Mouse (Mus musculus): Measurements from ENCODE around the gene Kcnh1.

Gene Kcnh1

GRCm38 (mm10) chr1:192315392-192316070 is 125.0 kb downstream of the Kcnh1 start:
- no peak for DNase-seq (ENCODE audit: low read depth, low spot score)

GRCm38 (mm10) chr1:192324223-192324622 is 133.6 kb downstream of the Kcnh1 start:
- DNase-seq (ENCODE audit: low read depth, low spot score) = peak; percentile 9

- DNase-seq (ENCODE audit: low read depth, low spot score) = no peak
Observed at GRCm38 (mm10) chr1:192327052-192327451, 136.5 kb downstream of the Kcnh1 start.

GRCm38 (mm10) chr1:192331207-192331606 is 140.6 kb downstream of the Kcnh1 start:
- DNase-seq (ENCODE audit: low read depth, low spot score) = no peak

- no peak for DNase-seq (ENCODE audit: low read depth, low spot score)
Observed at GRCm38 (mm10) chr1:192336029-192336428, 145.5 kb downstream of the Kcnh1 start.

- DNase-seq (ENCODE audit: low read depth, low spot score) = no peak
Observed at GRCm38 (mm10) chr1:192339361-192340077, 148.9 kb downstream of the Kcnh1 start.

GRCm38 (mm10) chr1:192341774-192342173 is 151.2 kb downstream of the Kcnh1 start:
- DNase-seq (ENCODE audit: low read depth, low spot score) = no peak

GRCm38 (mm10) chr1:192343996-192344395 is 153.4 kb downstream of the Kcnh1 start:
- DNase-seq (ENCODE audit: low read depth, low spot score) = no peak

GRCm38 (mm10) chr1:192347327-192347726 is 156.8 kb downstream of the Kcnh1 start:
- no peak for DNase-seq (ENCODE audit: low read depth, low spot score)

GRCm38 (mm10) chr1:192356231-192356630 is 165.7 kb downstream of the Kcnh1 start:
- no peak for DNase-seq (ENCODE audit: low read depth, low spot score)

GRCm38 (mm10) chr1:192359212-192359611 is 168.6 kb downstream of the Kcnh1 start:
- no peak for DNase-seq (ENCODE audit: low read depth, low spot score)

GRCm38 (mm10) chr1:192368336-192368735 is 177.8 kb downstream of the Kcnh1 start:
- no peak for DNase-seq (ENCODE audit: low read depth, low spot score)

GRCm38 (mm10) chr1:192371943-192372614 is 181.5 kb downstream of the Kcnh1 start:
- no peak for DNase-seq (ENCODE audit: low read depth, low spot score)

GRCm38 (mm10) chr1:192378546-192379075 is 188.0 kb downstream of the Kcnh1 start:
- DNase-seq (ENCODE audit: low read depth, low spot score) = no peak

- DNase-seq (ENCODE audit: low read depth, low spot score) = no peak
Observed at GRCm38 (mm10) chr1:192380596-192381041, 190.0 kb downstream of the Kcnh1 start.

- DNase-seq (ENCODE audit: low read depth, low spot score) = no peak
Observed at GRCm38 (mm10) chr1:192387624-192388023, 197.1 kb downstream of the Kcnh1 start.

GRCm38 (mm10) chr1:192391041-192391440 is 200.5 kb downstream of the Kcnh1 start:
- no peak for DNase-seq (ENCODE audit: low read depth, low spot score)

GRCm38 (mm10) chr1:192392232-192392631 is 201.7 kb downstream of the Kcnh1 start:
- no peak for DNase-seq (ENCODE audit: low read depth, low spot score)

- no peak for DNase-seq (ENCODE audit: low read depth, low spot score)
Observed at GRCm38 (mm10) chr1:192399667-192400490, 209.3 kb downstream of the Kcnh1 start.

- DNase-seq (ENCODE audit: low read depth, low spot score) = no peak
Observed at GRCm38 (mm10) chr1:192400991-192401390, 210.4 kb downstream of the Kcnh1 start.

Measured in R1 (cell line).